Mouse (Mus musculus) limb, embryonic 15.5 days (tissue): ENCODE data around the gene Zc3h6. TPM values are rescaled to one million over a fixed set of nuclear protein-coding genes. Genes with fewer than 3 reads are reported as not detected.

Experiments used
- ATAC-seq: fragments of 200-750 bp; cut with Nextera tagmentation; 2 replicates; pipeline ENCODE4 v1.8.0; 2017; ENCODE audit warnings: low read depth, moderate TSS enrichment; ENCODE audit not compliant: insufficient number of reproducible peaks, low FRiP score, low TSS enrichment
- H3K27ac ChIP-seq: fragments of 300-500 bp; sonication (generic); 2 replicates; pipeline ENCODE4 v1.5.1; 2015; ENCODE audit warnings: moderate library complexity, mild to moderate bottlenecking, inconsistent platforms
- H3K27me3 ChIP-seq: fragments of 300-500 bp; sonication (generic); 2 replicates; pipeline ENCODE4 v1.6.1; 2015; ENCODE audit warnings: inconsistent platforms
- H3K36me3 ChIP-seq: fragments of 300-500 bp; sonication (generic); 2 replicates; pipeline ENCODE4 v1.6.1; 2015; ENCODE audit warnings: inconsistent platforms
- H3K4me1 ChIP-seq: fragments of 300-500 bp; sonication (generic); 2 replicates; pipeline ENCODE4 v1.6.1; 2015; ENCODE audit warnings: inconsistent platforms
- H3K4me2 ChIP-seq: fragments of 300-500 bp; sonication (generic); 2 replicates; pipeline ENCODE4 v1.6.1; 2015; ENCODE audit warnings: mild to moderate bottlenecking, inconsistent platforms
- H3K4me3 ChIP-seq: fragments of 300-500 bp; sonication (generic); 2 replicates; pipeline ENCODE4 v1.5.1; 2015; ENCODE audit warnings: mild to moderate bottlenecking, inconsistent platforms
- H3K9ac ChIP-seq: fragments of 300-500 bp; sonication (generic); 2 replicates; pipeline ENCODE4 v1.6.1; 2015; ENCODE audit warnings: inconsistent platforms
- H3K9me3 ChIP-seq: fragments of 300-500 bp; sonication (generic); 2 replicates; pipeline ENCODE4 v1.6.1; 2016; ENCODE audit warnings: inconsistent platforms
- WGBS: fragments of 180-500 bp; shearing (Covaris S2); methylation state at CpG from one replicate; pipeline ENCODE4 v1.1.7; 2015; 5-methylcytosine and 5-hydroxymethylcytosine counted together
- polyA plus RNA-seq: library from polyadenylated mRNA; unstranded; fragments of >200 nt; fragmentation: Nextera tagmentation; extraction: Ambion mirVana; gene quantifications from 2 replicates; pipeline ENCODE4 v1.2.1, GENCODE M21; 2015

Gene Zc3h6
- polyA plus RNA-seq, 1 experiment from 2014 or later: 2.1 TPM

DNA sequence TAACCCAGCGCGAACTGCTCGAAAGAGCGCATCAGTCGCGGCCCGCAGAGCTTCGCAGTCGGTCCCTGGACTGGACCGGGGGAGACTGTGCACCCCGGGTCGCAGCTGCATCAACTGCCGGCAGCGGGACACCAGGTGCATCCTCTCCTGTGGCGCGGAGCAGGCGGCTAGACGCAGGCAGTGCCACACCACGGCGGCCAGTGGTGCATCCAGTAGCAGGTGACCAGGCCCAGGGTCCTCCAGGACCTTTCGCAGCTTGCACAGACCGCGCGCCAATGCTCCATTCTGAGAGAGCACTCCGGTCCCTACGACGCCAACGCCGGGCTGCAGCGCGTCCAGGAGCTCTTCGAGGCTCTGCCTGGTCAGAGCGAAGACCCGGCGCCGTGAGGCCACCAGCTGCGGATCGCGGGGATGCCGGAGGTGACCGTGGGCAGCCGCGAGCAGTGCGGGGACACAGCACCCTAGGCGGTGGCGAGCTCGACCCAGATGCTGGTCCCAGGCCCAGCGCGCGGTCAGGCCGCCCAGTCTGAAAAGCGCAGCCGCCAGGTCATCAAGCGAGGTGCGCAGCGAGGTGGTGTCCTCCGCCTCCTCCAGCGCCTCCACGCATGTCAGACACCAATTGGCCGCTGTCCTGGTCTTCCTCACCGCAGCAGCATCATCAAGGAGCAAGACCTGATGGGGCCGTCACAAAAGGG lies 71.9 kb downstream of the Zc3h6 start:
- peaks cover 46% of the 10 kb centered on the region for H3K27me3 ChIP-seq
- WGBS: 3% methylated on average over 62 of the region's 62 CpGs
- ATAC-seq: no peak
- H3K4me3 ChIP-seq: peak overlapping the region; percentile 44
- peaks cover 13% of the 10 kb centered on the region for H3K4me1 ChIP-seq
- no peaks in the 10 kb centered on the region for H3K36me3 ChIP-seq
- peak overlapping the region; percentile 91 for H3K4me2 ChIP-seq
- no peaks in the 10 kb centered on the region for H3K9me3 ChIP-seq
- no peak overlapping the region for H3K27ac ChIP-seq
- H3K9ac ChIP-seq: peak overlapping the region; percentile 47

GRCm38 (mm10) chr2:129040567-129040966 lies 73.4 kb downstream of the Zc3h6 start:
- H3K4me3 ChIP-seq: no peak overlapping the region
- H3K4me2 ChIP-seq: no peak overlapping the region
- no peak for ATAC-seq
- H3K36me3 ChIP-seq: no peaks in the 10 kb centered on the region
- peaks cover 13% of the 10 kb centered on the region for H3K4me1 ChIP-seq
- H3K9me3 ChIP-seq: no peaks in the 10 kb centered on the region
- WGBS: 32% methylated on average over 6 of the region's 6 CpGs
- H3K27ac ChIP-seq: no peak overlapping the region
- peaks cover 46% of the 10 kb centered on the region for H3K27me3 ChIP-seq
- no peak overlapping the region for H3K9ac ChIP-seq

DNA sequence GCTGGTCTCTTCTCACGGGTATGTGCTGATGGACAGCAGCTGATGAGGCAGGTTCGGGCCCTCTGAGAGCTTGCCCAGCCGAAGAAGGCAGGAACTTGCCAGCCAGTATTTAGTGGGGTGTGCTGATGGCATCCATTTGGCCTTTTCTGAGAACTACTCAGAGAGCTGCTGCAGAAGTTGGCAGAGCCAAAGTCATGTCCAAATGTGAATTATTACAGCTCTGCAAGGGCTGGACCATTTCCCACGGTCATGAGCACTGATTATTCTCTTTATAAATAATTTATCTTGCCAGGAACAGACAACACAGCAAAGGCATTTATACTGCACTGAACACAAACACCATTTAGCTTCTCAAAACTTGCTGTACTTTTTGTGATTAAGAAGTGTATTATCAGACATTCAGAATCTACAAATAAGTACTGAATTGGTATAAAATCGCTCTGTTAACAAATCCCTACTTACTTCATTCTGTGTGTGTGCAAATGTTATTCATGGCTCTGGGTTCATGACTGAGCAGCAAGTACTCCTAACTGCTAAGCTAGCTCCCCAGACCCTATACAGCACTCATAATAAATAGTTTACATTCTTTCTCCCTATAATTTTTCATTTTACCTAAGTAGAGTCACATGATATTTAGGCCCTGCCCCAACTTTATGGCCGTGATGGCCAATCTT lies 79.1 kb downstream of the Zc3h6 start:
- WGBS: 72% methylated on average over 6 of the region's 6 CpGs
- Histone ChIP-seq H3K36me3 (no peaks in the 10 kb centered on the region), H3K27ac (no peak overlapping the region), H3K9ac (no peak overlapping the region), H3K9me3 (no peaks in the 10 kb centered on the region), H3K4me2 (no peak overlapping the region), H3K4me3 (no peak overlapping the region), H3K27me3 (no peaks in the 10 kb centered on the region), H3K4me1 (no peaks in the 10 kb centered on the region)
- ATAC-seq: no peak

DNA sequence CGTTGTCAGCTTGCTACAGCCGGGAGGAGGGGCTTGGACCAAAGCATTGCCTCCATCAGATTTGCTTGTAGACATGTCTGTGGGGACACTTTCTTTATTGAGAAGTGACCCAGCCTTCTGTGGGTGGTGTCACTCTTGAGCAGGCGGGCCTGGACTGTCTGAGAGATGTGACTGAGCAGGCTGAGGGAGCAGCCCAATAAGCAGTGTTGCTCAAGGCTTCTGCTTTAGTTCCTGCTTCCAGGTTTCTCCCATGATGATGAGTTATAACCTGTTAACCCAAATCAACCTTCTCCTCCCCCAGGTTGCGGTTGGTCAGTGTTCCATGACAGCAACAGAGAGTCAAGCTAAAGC lies 79.6 kb downstream of the Zc3h6 start:
- no peaks in the 10 kb centered on the region for H3K9me3 ChIP-seq
- H3K36me3 ChIP-seq: no peaks in the 10 kb centered on the region
- ATAC-seq: no peak
- 82% methylated on average over 4 of the region's 4 CpGs for WGBS
- no peak overlapping the region for H3K27ac ChIP-seq
- H3K4me1 ChIP-seq: no peaks in the 10 kb centered on the region
- H3K4me2 ChIP-seq: no peak overlapping the region
- H3K9ac ChIP-seq: no peak overlapping the region
- H3K4me3 ChIP-seq: no peak overlapping the region
- H3K27me3 ChIP-seq: no peaks in the 10 kb centered on the region

DNA sequence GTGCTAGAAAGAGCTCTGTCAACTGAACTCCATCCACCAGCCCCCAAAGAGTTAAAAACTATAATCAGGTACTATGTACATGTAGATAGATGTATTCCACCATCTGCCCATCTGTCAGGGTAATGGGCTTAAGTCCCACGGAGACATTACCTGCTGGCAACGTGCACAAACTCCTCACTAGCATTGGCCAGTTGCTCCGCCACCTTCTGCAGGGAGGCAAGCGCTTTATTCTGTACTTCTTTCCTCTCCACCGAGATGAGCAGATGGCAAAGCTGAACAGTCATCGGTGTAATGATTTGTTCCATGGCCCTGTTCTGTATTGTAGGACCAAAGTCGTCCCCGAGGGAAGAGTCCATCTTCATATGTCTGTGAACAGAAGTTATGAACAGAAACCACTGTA lies 80.6 kb downstream of the Zc3h6 start, which contains the start of gene Vinac1:
Gene Vinac1, minus strand, starts transcription at position 362 of the 400 bp plus-strand sequence.
- WGBS: 81% methylated on average over 8 of the region's 8 CpGs
- H3K4me2 ChIP-seq: no peak within 1 kb of the TSS
- H3K27ac ChIP-seq: no peak within 1 kb of the TSS
- no peaks in the 10 kb centered on the region for H3K9me3 ChIP-seq
- H3K36me3 ChIP-seq: no peaks in the 10 kb centered on the region
- H3K27me3 ChIP-seq: no peaks in the 10 kb centered on the region
- ATAC-seq: no peak
- no peaks in the 10 kb centered on the region for H3K4me1 ChIP-seq
- no peak within 1 kb of the TSS for H3K9ac ChIP-seq
- no peak within 1 kb of the TSS for H3K4me3 ChIP-seq

- ATAC-seq: no peak
These were observed 85.3 kb downstream of the Zc3h6 start for GRCm38 (mm10) chr2:129052451-129052983.

GRCm38 (mm10) chr2:129055741-129056140 lies 88.5 kb downstream of the Zc3h6 start:
- H3K9me3 ChIP-seq: no peaks in the 10 kb centered on the region
- H3K27me3 ChIP-seq: no peaks in the 10 kb centered on the region
- H3K4me3 ChIP-seq: no peak overlapping the region
- H3K4me2 ChIP-seq: no peak overlapping the region
- H3K36me3 ChIP-seq: no peaks in the 10 kb centered on the region
- H3K4me1 ChIP-seq: no peaks in the 10 kb centered on the region
- H3K9ac ChIP-seq: no peak overlapping the region
- no peak for ATAC-seq
- WGBS: 84% methylated on average over 6 of the region's 6 CpGs
- H3K27ac ChIP-seq: no peak overlapping the region

More at GRCm38 (mm10) chr2:129052451-129052983, 85.3 kb downstream of the Zc3h6 start:
- no peaks in the 10 kb centered on the region for H3K9me3 ChIP-seq
- no peaks in the 10 kb centered on the region for H3K36me3 ChIP-seq
- no peaks in the 10 kb centered on the region for H3K4me1 ChIP-seq
- no peak overlapping the region for H3K4me3 ChIP-seq
- H3K27me3 ChIP-seq: no peaks in the 10 kb centered on the region
- H3K27ac ChIP-seq: no peak overlapping the region
- no peak overlapping the region for H3K4me2 ChIP-seq
- WGBS: 50% methylated on average over 4 of the region's 4 CpGs
- no peak overlapping the region for H3K9ac ChIP-seq

DNA sequence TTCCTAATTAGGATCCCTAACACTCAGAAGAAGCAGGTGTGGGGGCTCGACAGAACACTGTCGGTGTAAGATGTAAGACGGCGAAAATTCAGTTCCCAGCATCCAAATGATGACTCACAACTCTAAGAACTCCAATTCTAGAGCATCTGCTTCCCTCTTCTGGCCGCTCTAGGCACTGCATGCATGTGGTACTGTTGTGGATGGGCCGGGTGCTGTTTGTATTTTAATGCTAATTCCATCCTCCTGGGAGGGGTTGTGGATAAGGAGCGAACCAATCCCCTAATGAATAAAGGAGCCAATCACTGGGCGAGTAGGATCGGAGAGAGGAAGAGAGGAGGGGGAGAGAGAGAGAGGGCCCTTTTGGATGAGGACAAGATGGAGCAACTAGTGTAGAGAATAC lies 89.4 kb downstream of the Zc3h6 start:
- Histone ChIP-seq H3K9ac (no peak overlapping the region), H3K4me2 (no peak overlapping the region), H3K9me3 (no peaks in the 10 kb centered on the region), H3K36me3 (no peaks in the 10 kb centered on the region), H3K27ac (no peak overlapping the region), H3K27me3 (no peaks in the 10 kb centered on the region), H3K4me3 (no peak overlapping the region), H3K4me1 (no peaks in the 10 kb centered on the region)
- 53% methylated on average over 9 of the region's 9 CpGs for WGBS
- no peak for ATAC-seq

GRCm38 (mm10) chr2:129057256-129057655 lies 90.1 kb downstream of the Zc3h6 start:
- H3K9me3 ChIP-seq: no peaks in the 10 kb centered on the region
- H3K27ac ChIP-seq: no peak overlapping the region
- no peak overlapping the region for H3K4me2 ChIP-seq
- no peak overlapping the region for H3K9ac ChIP-seq
- H3K4me1 ChIP-seq: no peaks in the 10 kb centered on the region
- no peaks in the 10 kb centered on the region for H3K36me3 ChIP-seq
- no peaks in the 10 kb centered on the region for H3K27me3 ChIP-seq
- 92% methylated on average over 8 of the region's 8 CpGs for WGBS
- H3K4me3 ChIP-seq: no peak overlapping the region
- ATAC-seq: no peak

- no peak overlapping the region for H3K9ac ChIP-seq
- H3K4me2 ChIP-seq: no peak overlapping the region
- H3K27me3 ChIP-seq: no peaks in the 10 kb centered on the region
- H3K4me1 ChIP-seq: no peaks in the 10 kb centered on the region
- no peaks in the 10 kb centered on the region for H3K9me3 ChIP-seq
- ATAC-seq: no peak
- no peaks in the 10 kb centered on the region for H3K36me3 ChIP-seq
- no peak overlapping the region for H3K27ac ChIP-seq
- no peak overlapping the region for H3K4me3 ChIP-seq
- 83% methylated on average over 6 of the region's 6 CpGs for WGBS
These were observed 90.7 kb downstream of the Zc3h6 start for GRCm38 (mm10) chr2:129057920-129058361.

GRCm38 (mm10) chr2:129061456-129062059 lies 94.4 kb downstream of the Zc3h6 start:
- ATAC-seq: no peak
- H3K9me3 ChIP-seq: no peaks in the 10 kb centered on the region
- no peak overlapping the region for H3K9ac ChIP-seq
- no peaks in the 10 kb centered on the region for H3K36me3 ChIP-seq
- H3K4me3 ChIP-seq: no peak overlapping the region
- no peak overlapping the region for H3K27ac ChIP-seq
- H3K27me3 ChIP-seq: no peaks in the 10 kb centered on the region
- no peak overlapping the region for H3K4me2 ChIP-seq
- WGBS: 71% methylated on average over 10 of the region's 10 CpGs
- H3K4me1 ChIP-seq: peaks cover 2% of the 10 kb centered on the region
